Mouse (Mus musculus): ENCODE results near the gene Ociad1.
"Not testable (repeated sequence)": the region's sequence is repeated elsewhere in the genome, so short reads cannot be mapped to it uniquely, and the experiment has no call there.

Ociad1 gene

GRCm38 (mm10) chr5:73285470-73285978, 7.1 kb upstream of the Ociad1 start:
- no peak for DNase-seq (ENCODE audit: low read depth, low spot score)

GRCm38 (mm10) chr5:73286603-73287002, 6.0 kb upstream of the Ociad1 start:
- no peak for DNase-seq (ENCODE audit: low read depth, low spot score)

GRCm38 (mm10) chr5:73289900-73290299, 2.7 kb upstream of the Ociad1 start:
- no peak for DNase-seq (ENCODE audit: low read depth, low spot score)

GRCm38 (mm10) chr5:73293458-73293827, 859 bp downstream of the Ociad1 start:
- no peak for DNase-seq (ENCODE audit: low read depth, low spot score)

GRCm38 (mm10) chr5:73295016-73295415, 2.4 kb downstream of the Ociad1 start:
- no peak for DNase-seq (ENCODE audit: low read depth, low spot score)

- DNase-seq (ENCODE audit: low read depth, low spot score) = no peak
Observed at GRCm38 (mm10) chr5:73295916-73296315, 3.3 kb downstream of the Ociad1 start.

GRCm38 (mm10) chr5:73301601-73302307, 9.2 kb downstream of the Ociad1 start:
- no peak for DNase-seq (ENCODE audit: low read depth, low spot score)

GRCm38 (mm10) chr5:73304507-73304906, 11.9 kb downstream of the Ociad1 start:
- no peak for DNase-seq (ENCODE audit: low read depth, low spot score)

- no peak for DNase-seq (ENCODE audit: low read depth, low spot score)
Observed at GRCm38 (mm10) chr5:73306486-73306885, 13.9 kb downstream of the Ociad1 start.

- no peak for DNase-seq (ENCODE audit: low read depth, low spot score)
Observed at GRCm38 (mm10) chr5:73307297-73307696, 14.7 kb downstream of the Ociad1 start.

GRCm38 (mm10) chr5:73309496-73309895, 16.9 kb downstream of the Ociad1 start:
- no peak for DNase-seq (ENCODE audit: low read depth, low spot score)

GRCm38 (mm10) chr5:73310401-73310800, 17.8 kb downstream of the Ociad1 start:
- DNase-seq (ENCODE audit: low read depth, low spot score) = no peak

GRCm38 (mm10) chr5:73311458-73311857, 18.9 kb downstream of the Ociad1 start:
- no peak for DNase-seq (ENCODE audit: low read depth, low spot score)

GRCm38 (mm10) chr5:73313591-73313990, 21.0 kb downstream of the Ociad1 start:
- no peak for DNase-seq (ENCODE audit: low read depth, low spot score)

- no peak for DNase-seq (ENCODE audit: low read depth, low spot score)
Observed at GRCm38 (mm10) chr5:73314654-73315053, 22.1 kb downstream of the Ociad1 start.

GRCm38 (mm10) chr5:73319306-73319705, 26.7 kb downstream of the Ociad1 start:
- no peak for DNase-seq (ENCODE audit: low read depth, low spot score)

- not testable (repeated sequence) for DNase-seq (ENCODE audit: low read depth, low spot score)
Observed at GRCm38 (mm10) chr5:73322684-73323083, 30.1 kb downstream of the Ociad1 start.

- no peak for DNase-seq (ENCODE audit: low read depth, low spot score)
Observed at GRCm38 (mm10) chr5:73323602-73324001, 31.0 kb downstream of the Ociad1 start.

- no peak for DNase-seq (ENCODE audit: low read depth, low spot score)
Observed at GRCm38 (mm10) chr5:73324526-73325170, 32.1 kb downstream of the Ociad1 start.

GRCm38 (mm10) chr5:73331002-73331401, 38.4 kb downstream of the Ociad1 start:
- DNase-seq (ENCODE audit: low read depth, low spot score) = no peak

- DNase-seq (ENCODE audit: low read depth, low spot score) = no peak
Observed at GRCm38 (mm10) chr5:73336448-73336847, 43.9 kb downstream of the Ociad1 start.

- peak; percentile 34 for DNase-seq (ENCODE audit: low read depth, low spot score)
Observed at GRCm38 (mm10) chr5:73337961-73338831, 45.6 kb downstream of the Ociad1 start.
